In the genomic region with DNA sequence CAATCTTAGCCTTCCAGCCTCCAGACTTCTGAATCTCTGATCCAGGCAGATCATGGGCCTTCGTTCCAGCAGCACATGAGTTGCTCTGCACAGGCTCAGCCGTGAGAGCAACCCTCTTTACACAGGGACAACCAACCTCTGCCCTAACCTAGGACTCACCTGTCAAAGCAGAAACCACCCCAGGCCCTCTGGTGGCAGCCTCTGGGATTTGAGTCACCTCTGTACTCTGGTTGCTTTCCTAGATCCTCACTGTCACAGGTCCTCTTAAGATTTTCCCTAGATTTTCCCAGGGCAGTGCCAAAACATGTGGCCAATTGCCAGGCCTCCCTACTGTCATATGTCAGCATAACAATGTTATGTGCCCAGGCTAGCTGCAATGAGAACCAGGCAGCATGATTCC, we compare ENCODE assay signal across 14 mouse cellular contexts.
DNase-seq lines count a peak whose midpoint lies in the region; ATAC-seq and TF ChIP-seq lines count a peak whose summit lies in the region.
"Had no signal": no experiment of that assay in that cellular context is flagged by ENCODE, and none has a peak within 500 bp of the region (broad histone marks: within the 10 kb centered on the region; RNA-seq: fewer than 3 reads in every experiment).

No protein-coding gene starts in this region.

- no peaks in the 10 kb centered on the region for H3K27me3 ChIP-seq in forebrain, postnatal 0 days (ENCODE audit: insufficient read depth, low read length)
- H3K27me3 ChIP-seq in forebrain, embryonic 13.5 days = peaks cover 13% of the 10 kb centered on the region; the same call in 1 of the 2 replicates

- H3K27ac ChIP-seq in forebrain, postnatal 0 days (ENCODE audit: low read depth, low read length) = no peak overlapping the region
- no peak overlapping the region for H3K27ac ChIP-seq in forebrain, embryonic 13.5 days
- H3K27ac ChIP-seq in layer of hippocampus, adult 2 months = no peak overlapping the region
- H3K27ac ChIP-seq: heart, embryonic 15.5 days; midbrain, embryonic 10.5 days had no signal

- no peak overlapping the region for H3K4me3 ChIP-seq in forebrain, postnatal 0 days (ENCODE audit: low read depth, low read length)
- H3K4me3 ChIP-seq in forebrain, embryonic 13.5 days = no peak overlapping the region
- no peak overlapping the region for H3K4me3 ChIP-seq in layer of hippocampus, adult 2 months
- H3K4me3 ChIP-seq: heart, embryonic 15.5 days; midbrain, embryonic 10.5 days had no signal

- no peak for ATAC-seq in forebrain, postnatal 0 days
- no peak for ATAC-seq in forebrain, embryonic 13.5 days
- ATAC-seq: inflammation-experienced regulatory T-cells, adult 6 months had no signal

- no peak for DNase-seq in forebrain, postnatal 0 days
- DNase-seq in layer of hippocampus, adult 2 months (ENCODE audit: low spot score in 2 of 2) = no peak
- no peak for DNase-seq in layer of hippocampus, postnatal 36 days
- peak; percentile 2 for DNase-seq in 3T3-L1 (ENCODE audit: low read depth, low spot score)
- no peak for DNase-seq in brain, embryonic 14.5 days (ENCODE audit: low read depth)
- no peak for DNase-seq in adrenal gland, adult 2 months
- no peak for DNase-seq in adrenal gland, postnatal 4 days (ENCODE audit: low spot score in 2 of 2)
- DNase-seq: adrenal gland, postnatal 25 days; cerebellum, adult 9-10 months; retina, postnatal 1 day had no signal

- no peak overlapping the region for H3K4me2 ChIP-seq in forebrain, postnatal 0 days (ENCODE audit: low read depth)
- H3K4me2 ChIP-seq in forebrain, embryonic 13.5 days = no peak overlapping the region
- H3K4me2 ChIP-seq: heart, embryonic 15.5 days had no signal

- H3K36me3 ChIP-seq in forebrain, postnatal 0 days (ENCODE audit: insufficient read depth) = no peaks in the 10 kb centered on the region
- no peaks in the 10 kb centered on the region for H3K36me3 ChIP-seq in forebrain, embryonic 13.5 days (ENCODE audit: poor library complexity, severe bottlenecking)
- H3K36me3 ChIP-seq: heart, embryonic 15.5 days; midbrain, embryonic 10.5 days had no signal

- H3K9me3 ChIP-seq in forebrain, postnatal 0 days (ENCODE audit: low read length) = no peaks in the 10 kb centered on the region
- no peaks in the 10 kb centered on the region for H3K9me3 ChIP-seq in forebrain, embryonic 13.5 days (replicated peaks)
- H3K9me3 ChIP-seq: heart, embryonic 15.5 days; midbrain, embryonic 10.5 days had no signal

- TF ChIP-seq POLR2A in brain, embryonic 14.5 days (IDR thresholded peaks at IDR 0.05; ENCODE audit: borderline replicate concordance, extremely low read depth, insufficient read depth, insufficient read length, poor library complexity, severe bottlenecking) = no peak

- peak; percentile 45 for TF ChIP-seq CTCF in forebrain, postnatal 0 days (IDR thresholded peaks at IDR 0.05; ENCODE audit: low read depth)
- TF ChIP-seq CTCF in layer of hippocampus, adult 2 months (conservative IDR thresholded peaks at IDR 0.05) = peak; percentile 71
- TF ChIP-seq CTCF in brain, embryonic 14.5 days (IDR thresholded peaks at IDR 0.05; ENCODE audit: borderline replicate concordance, extremely low read depth, insufficient read depth, insufficient read length) = peak; percentile 45; the same call in 1 of the 2 replicates

- 66% methylated on average over 2 of the region's 2 CpGs for WGBS in forebrain, postnatal 0 days
- WGBS in forebrain, embryonic 13.5 days = 55% methylated on average over 2 of the region's 2 CpGs

- H3K4me1 ChIP-seq in forebrain, postnatal 0 days (ENCODE audit: insufficient read depth) = no peaks in the 10 kb centered on the region
- peaks cover 3% of the 10 kb centered on the region for H3K4me1 ChIP-seq in forebrain, embryonic 13.5 days

- no peak overlapping the region for H3K9ac ChIP-seq in forebrain, postnatal 0 days
- H3K9ac ChIP-seq in forebrain, embryonic 13.5 days = no peak overlapping the region
- H3K9ac ChIP-seq: heart, embryonic 15.5 days had no signal
